Mouse (Mus musculus) midbrain, embryonic 16.5 days (tissue): Measurements from ENCODE around the gene Gm49403. TPM values are rescaled to one million over a fixed set of nuclear protein-coding genes. Genes with fewer than 3 reads are reported as not detected.
"Not testable (repeated sequence)": the region's sequence is repeated elsewhere in the genome, so short reads cannot be mapped to it uniquely, and the experiment has no call there.

Experiments
- ATAC-seq: fragments of 200-750 bp; cut with Nextera tagmentation; 2 replicates; pipeline ENCODE4 v1.8.0; 2017; ENCODE audit warnings: moderate TSS enrichment
- H3K27ac ChIP-seq: fragments of 300-500 bp; sonication (generic); 2 replicates; pipeline ENCODE4 v1.5.1; 2014; ENCODE audit warnings: mild to moderate bottlenecking, low read length, mixed read lengths
- H3K27me3 ChIP-seq: fragments of 300-500 bp; sonication (generic); 2 replicates; pipeline ENCODE4 v1.6.1; 2014; ENCODE audit warnings: low read depth, low read length, mixed read lengths; ENCODE audit not compliant: control insufficient read depth, insufficient read depth
- H3K36me3 ChIP-seq: fragments of 300-500 bp; sonication (generic); 2 replicates; pipeline ENCODE4 v1.6.1; 2014; ENCODE audit warnings: mild to moderate bottlenecking, low read length, moderate library complexity, mixed read lengths; ENCODE audit not compliant: control insufficient read depth, insufficient read depth
- H3K4me1 ChIP-seq: fragments of 300-500 bp; sonication (generic); 2 replicates; pipeline ENCODE4 v1.6.1; 2014; ENCODE audit warnings: mild to moderate bottlenecking, low read length, mixed read lengths; ENCODE audit not compliant: control insufficient read depth, insufficient read depth
- H3K4me2 ChIP-seq: fragments of 300-500 bp; sonication (generic); 2 replicates; pipeline ENCODE4 v1.6.1; 2014; ENCODE audit warnings: mild to moderate bottlenecking, low read length, mixed read lengths
- H3K4me3 ChIP-seq: fragments of 300-500 bp; sonication (generic); 2 replicates; pipeline ENCODE4 v1.5.1; 2014; ENCODE audit warnings: low read depth, mild to moderate bottlenecking, low read length, moderate library complexity, mixed read lengths
- H3K9ac ChIP-seq: fragments of 300-500 bp; sonication (generic); 2 replicates; pipeline ENCODE4 v1.6.1; 2014; ENCODE audit warnings: low read depth, low read length, mixed read lengths
- H3K9me3 ChIP-seq: fragments of 300-500 bp; sonication (generic); replicated peaks from 2 replicates; pipeline ENCODE4 v1.6.1; 2014; ENCODE audit warnings: mild to moderate bottlenecking, low read length, mixed read lengths; ENCODE audit not compliant: control insufficient read depth, poor library complexity, severe bottlenecking
- WGBS: fragments of 180-500 bp; shearing (Covaris S2); extraction: QIAGEN DNeasy Blood & Tissue Kit; methylation state at CpG from one replicate; pipeline ENCODE4 v1.1.7; 2014; 5-methylcytosine and 5-hydroxymethylcytosine counted together
- polyA plus RNA-seq: library from polyadenylated mRNA; unstranded; fragments of >200 nt; fragmentation: Nextera tagmentation; extraction: Ambion mirVana; gene quantifications from 2 replicates; pipeline ENCODE4 v1.2.1, GENCODE M21; 2015

The Gm49403 gene
- polyA plus RNA-seq, 1 experiment from 2014 or later = not detected

DNA sequence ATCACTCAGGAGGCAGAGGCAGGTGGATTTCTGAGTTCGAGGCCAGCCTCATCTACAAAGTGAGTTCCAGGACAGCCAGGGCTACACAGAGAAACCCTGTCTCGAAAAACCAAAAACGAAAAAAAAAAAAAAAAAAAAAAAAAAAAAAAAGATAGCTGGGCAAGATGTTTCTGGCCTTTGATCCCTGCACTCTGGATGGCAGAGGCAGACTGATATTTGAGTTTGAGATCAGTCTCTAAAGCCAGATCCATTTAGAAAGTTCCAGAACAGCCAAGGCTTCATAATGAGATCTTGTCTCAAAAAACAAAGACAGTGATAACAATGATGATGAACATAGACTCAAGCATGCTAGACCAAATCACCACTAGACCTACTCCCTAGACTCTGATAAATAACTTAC lies 13.3 kb upstream of the Gm49403 start:
- H3K9me3 ChIP-seq, H3K27me3 ChIP-seq, H3K27ac ChIP-seq, ATAC-seq, H3K9ac ChIP-seq, H3K4me2 ChIP-seq, H3K36me3 ChIP-seq: not testable (repeated sequence)
- Histone ChIP-seq H3K4me3 (peak overlapping the region; percentile 88), H3K4me1 (peaks cover 12% of the 10 kb centered on the region)
- WGBS = 76% methylated on average over 3 of the region's 3 CpGs

DNA sequence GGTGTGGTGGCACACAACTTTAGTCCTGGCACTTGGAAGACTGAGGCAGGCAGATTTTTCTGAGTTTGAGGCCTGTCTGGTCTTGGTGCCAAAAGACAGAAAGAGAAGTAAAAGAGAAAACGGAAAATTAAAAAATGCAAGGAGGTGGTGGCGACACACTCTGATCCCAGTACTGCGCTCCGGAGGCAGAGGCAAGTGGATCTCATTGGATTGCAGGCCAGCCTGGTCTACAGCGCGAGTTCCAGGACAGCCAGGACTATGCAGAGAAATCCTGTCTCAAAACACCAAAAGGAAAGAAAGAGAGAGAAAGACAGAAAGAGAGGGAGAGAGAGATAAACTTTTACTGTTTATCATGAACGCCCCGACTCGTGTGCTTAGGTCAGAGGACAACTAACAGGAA lies 12.9 kb upstream of the Gm49403 start:
- H3K4me3 ChIP-seq = peak overlapping the region; percentile 88
- peak overlapping the region; percentile 97 for H3K9ac ChIP-seq
- peak overlapping the region; percentile 81 for H3K27ac ChIP-seq
- peaks cover 12% of the 10 kb centered on the region for H3K4me1 ChIP-seq
- peak; percentile 61 for ATAC-seq
- WGBS = 61% methylated on average over 9 of the region's 9 CpGs
- H3K36me3 ChIP-seq = peaks cover 6% of the 10 kb centered on the region; the same call in 1 of the 2 replicates
- no peaks in the 10 kb centered on the region for H3K27me3 ChIP-seq
- no peaks in the 10 kb centered on the region for H3K9me3 ChIP-seq
- H3K4me2 ChIP-seq = peak overlapping the region; percentile 55

DNA sequence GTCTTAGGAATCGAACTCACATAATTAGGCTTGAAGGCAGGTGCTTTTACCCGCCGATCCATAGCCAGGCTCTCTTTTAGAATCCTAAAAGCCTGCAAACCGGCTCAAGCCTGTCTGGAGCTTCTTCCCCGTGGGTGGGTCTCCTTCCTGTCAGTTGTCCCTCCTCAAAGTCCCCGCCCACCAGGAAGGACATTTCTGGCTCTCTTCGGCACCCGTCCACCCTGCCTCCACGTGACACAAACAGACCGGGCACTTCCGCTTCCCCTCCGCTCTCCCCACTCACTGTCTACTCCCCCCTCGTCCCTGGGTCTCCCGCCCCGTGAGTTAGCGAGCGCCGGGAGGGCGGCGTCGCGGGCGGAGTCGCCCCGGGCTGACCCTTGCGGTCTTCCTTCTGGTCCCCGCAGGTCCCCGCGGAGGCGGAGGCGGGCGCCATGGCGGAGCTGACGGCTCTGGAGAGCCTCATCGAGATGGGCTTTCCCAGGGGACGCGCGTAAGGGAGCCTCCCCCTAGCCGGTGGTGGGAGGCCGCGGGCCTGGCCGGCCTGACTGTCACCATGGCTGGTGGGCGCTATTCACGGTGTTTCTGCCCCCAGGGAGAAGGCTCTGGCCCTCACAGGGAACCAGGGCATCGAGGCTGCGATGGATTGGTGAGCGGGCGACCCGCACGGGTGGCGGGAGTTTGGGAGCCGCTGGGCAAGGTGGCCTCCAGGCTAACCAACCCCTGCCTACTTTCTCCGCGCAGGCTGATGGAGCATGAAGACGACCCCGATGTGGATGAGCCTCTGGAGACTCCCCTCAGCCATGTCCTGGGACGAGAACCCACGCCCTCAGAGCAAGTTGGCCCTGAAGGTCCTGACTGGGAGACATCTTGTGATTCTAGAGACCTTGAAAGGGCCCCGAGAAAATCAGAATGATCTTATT lies 12.2 kb upstream of the Gm49403 start, which contains the start of gene Ubxn1:
TSS of gene Ubxn1 (plus strand) at position 230 of the 920 bp plus-strand sequence.
- peak within 1 kb of the TSS; percentile 81 for H3K27ac ChIP-seq
- H3K4me3 ChIP-seq = peak within 1 kb of the TSS; percentile 88
- WGBS = 1% methylated on average over 54 of the region's 59 CpGs
- H3K27me3 ChIP-seq = no peaks in the 10 kb centered on the region
- ATAC-seq = peak; percentile 98
- peak within 1 kb of the TSS; percentile 97 for H3K9ac ChIP-seq
- peaks cover 6% of the 10 kb centered on the region; the same call in 1 of the 2 replicates for H3K36me3 ChIP-seq
- H3K4me2 ChIP-seq = peak within 1 kb of the TSS; percentile 95
- peaks cover 12% of the 10 kb centered on the region for H3K4me1 ChIP-seq
- no peaks in the 10 kb centered on the region for H3K9me3 ChIP-seq

DNA sequence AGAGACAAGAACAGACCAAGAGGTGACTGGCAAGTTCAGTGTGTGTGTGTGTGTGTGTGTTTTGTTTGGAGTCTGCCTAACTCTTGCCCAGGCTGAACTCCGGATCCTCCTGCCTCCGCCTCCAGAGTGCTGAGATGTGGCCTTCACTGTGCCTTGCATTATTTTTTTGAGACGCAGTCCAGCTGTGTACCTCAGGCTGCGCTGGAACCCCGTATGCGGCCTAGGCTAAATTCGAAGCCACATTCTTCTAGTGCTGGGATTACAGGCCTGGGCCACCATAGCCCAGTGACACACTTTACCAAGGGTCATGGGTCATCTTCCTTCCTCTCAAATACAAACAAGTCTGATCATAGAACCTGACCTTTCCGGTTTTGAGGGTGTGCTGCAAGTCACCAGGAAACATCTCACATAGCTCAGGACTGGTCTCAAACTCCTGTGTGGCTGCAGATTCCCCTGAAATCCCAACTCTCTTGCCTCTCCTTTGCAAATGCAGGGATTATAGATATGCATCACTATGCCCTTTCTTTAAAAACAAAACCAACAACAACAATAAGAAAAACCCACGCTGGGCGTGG lies 11.4 kb upstream of the Gm49403 start:
- H3K4me1 ChIP-seq = peaks cover 12% of the 10 kb centered on the region
- ATAC-seq = 0 out of 2 replicates have a peak, but pooled peaks have one; percentile 9
- 84% methylated on average over 10 of the region's 10 CpGs for WGBS
- no peak overlapping the region for H3K27ac ChIP-seq
- H3K4me2 ChIP-seq = peak overlapping the region; percentile 95
- peak overlapping the region; percentile 88 for H3K4me3 ChIP-seq
- H3K9ac ChIP-seq = peak overlapping the region; percentile 97
- no peaks in the 10 kb centered on the region for H3K27me3 ChIP-seq
- peaks cover 6% of the 10 kb centered on the region; the same call in 1 of the 2 replicates for H3K36me3 ChIP-seq
- no peaks in the 10 kb centered on the region for H3K9me3 ChIP-seq

DNA sequence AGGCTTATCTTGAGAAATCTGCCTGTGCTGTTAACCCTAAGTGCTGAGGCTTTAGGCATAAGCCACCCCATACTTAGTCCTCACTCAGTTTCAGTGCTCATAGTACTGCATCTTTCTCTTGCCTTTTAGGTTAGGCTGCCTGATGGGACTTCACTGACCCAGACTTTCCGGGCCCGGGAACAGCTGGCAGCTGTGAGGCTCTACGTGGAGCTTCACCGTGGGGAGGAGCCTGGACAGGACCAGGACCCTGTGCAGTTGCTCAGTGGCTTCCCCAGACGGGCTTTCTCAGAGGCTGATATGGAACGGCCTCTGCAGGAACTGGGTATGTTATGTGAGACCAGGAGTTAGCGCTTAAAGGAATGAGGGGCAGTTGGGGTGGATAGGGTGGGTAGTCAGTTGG lies 8.7 kb upstream of the Gm49403 start:
- H3K36me3 ChIP-seq = peaks cover 6% of the 10 kb centered on the region; the same call in 1 of the 2 replicates
- no peak overlapping the region for H3K4me3 ChIP-seq
- H3K4me2 ChIP-seq = no peak overlapping the region
- H3K4me1 ChIP-seq = peaks cover 20% of the 10 kb centered on the region
- no peaks in the 10 kb centered on the region for H3K9me3 ChIP-seq
- no peaks in the 10 kb centered on the region for H3K27me3 ChIP-seq
- H3K9ac ChIP-seq = no peak overlapping the region
- 95% methylated on average over 7 of the region's 7 CpGs for WGBS
- ATAC-seq = no peak
- H3K27ac ChIP-seq = no peak overlapping the region

DNA sequence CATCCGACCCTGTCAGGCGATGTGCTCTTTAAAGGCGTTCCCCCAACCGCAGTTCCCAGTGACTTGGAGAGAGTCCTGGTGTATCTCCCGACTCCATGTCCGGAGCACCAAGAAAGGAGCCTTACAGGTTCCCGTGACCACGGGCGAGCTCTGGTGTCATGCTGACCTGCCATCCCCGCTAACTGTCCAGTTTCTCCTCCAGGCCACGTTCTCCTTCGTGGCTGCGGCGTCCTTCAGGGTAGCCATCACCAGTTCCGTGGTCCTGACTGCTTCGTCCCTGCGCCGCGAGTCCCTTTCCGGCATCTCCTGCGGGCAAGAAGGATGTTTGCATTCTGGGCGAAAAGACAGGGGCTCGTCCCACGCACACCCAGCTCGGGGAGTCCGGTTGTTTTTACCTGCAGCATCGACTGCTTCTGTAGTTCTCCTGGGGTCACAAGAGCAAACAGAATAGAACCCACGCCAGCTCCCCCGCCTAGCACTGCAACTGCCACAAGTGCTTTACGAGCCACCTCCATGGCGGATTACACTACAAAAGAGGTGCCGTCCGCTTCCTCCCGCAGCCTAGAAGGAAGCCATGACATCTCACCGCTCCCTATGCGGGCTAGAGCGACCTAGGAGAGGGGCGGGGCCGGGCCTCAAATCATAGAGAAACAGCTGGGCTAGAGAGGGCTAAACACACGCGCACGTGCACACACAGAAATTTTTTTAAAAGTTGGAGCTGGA lies 3.3 kb upstream of the Gm49403 start, which contains the start of gene Uqcc3:
TSS of gene Uqcc3 (minus strand) at position 613 of the 723 bp plus-strand sequence.
- H3K4me1 ChIP-seq = peaks cover 11% of the 10 kb centered on the region
- peak; percentile 97 for ATAC-seq
- WGBS = under 1% methylated on average over 42 of the region's 42 CpGs

DNA sequence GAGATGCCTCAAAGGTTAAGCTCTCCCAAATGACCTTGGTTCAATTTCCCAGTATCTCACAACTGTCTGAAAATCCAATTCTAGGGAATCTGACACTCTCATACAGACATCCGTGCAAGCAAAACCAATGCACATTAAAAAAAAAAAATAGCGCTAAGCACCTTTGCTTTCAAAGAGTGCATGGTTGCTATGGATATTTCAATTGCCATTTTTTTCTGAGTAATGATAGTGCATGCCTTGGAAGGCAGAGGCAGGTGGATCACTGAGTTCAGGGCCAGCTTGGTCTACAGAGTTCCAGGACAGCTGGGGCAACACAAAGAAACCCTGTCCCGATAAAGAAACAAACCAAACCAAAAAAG lies 2.7 kb upstream of the Gm49403 start:
- Histone ChIP-seq H3K4me2 (peak overlapping the region; percentile 89), H3K36me3 (no peaks in the 10 kb centered on the region; the same call in 1 of the 2 replicates), H3K4me1 (peaks cover 11% of the 10 kb centered on the region), H3K27me3 (no peaks in the 10 kb centered on the region), H3K9ac (peak overlapping the region; percentile 92; the same call in 1 of the 2 replicates), H3K9me3 (no peaks in the 10 kb centered on the region), H3K27ac (no peak overlapping the region), H3K4me3 (peak overlapping the region; percentile 77)
- 10% methylated on average over 3 of the region's 3 CpGs for WGBS
- ATAC-seq = no peak

More for the DNA sequence above, 3.3 kb upstream of the Gm49403 start, which contains the start of gene Uqcc3:
- Histone ChIP-seq H3K4me2 (peak within 1 kb of the TSS; percentile 89), H3K27me3 (no peaks in the 10 kb centered on the region), H3K9ac (peak within 1 kb of the TSS; percentile 92), H3K4me3 (peak within 1 kb of the TSS; percentile 77), H3K27ac (peak within 1 kb of the TSS; percentile 85), H3K9me3 (no peaks in the 10 kb centered on the region), H3K36me3 (no peaks in the 10 kb centered on the region; the same call in 1 of the 2 replicates)

DNA sequence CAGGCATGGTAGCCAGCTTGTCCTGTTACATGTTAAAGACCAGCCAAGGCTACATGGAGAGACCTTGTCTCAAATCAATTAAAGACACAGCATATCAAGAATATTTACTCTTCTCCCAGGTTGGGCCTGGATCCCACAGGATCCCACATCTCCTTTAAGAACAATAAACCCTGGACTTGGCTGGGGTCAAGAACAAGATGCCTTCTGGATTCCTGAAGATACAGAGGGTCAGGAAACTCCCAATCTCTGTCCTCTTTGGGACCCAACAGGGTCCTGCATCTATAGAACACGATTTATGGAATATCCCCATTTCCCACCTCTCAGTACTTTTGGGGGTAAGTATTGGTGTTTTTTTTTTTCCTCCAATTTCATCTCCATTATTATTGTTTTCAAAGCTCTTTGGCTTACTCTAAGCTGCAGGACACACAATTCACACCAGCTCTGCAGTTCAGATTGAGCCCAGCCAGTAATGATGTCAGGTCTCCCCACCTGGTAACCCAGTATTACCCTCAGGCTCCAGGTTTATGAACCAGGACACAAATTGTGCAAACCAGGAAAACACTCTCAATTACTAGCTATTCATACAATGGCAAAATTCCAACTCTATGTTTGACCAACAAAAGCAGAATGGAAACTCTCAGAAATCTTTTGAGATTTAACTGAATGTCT lies 3.3 kb downstream of the Gm49403 start:
- Histone ChIP-seq H3K9ac (peak overlapping the region; percentile 70; the same call in 1 of the 2 replicates), H3K4me3 (no peak overlapping the region), H3K4me1 (peaks cover 19% of the 10 kb centered on the region), H3K36me3 (no peaks in the 10 kb centered on the region), H3K27me3 (no peaks in the 10 kb centered on the region), H3K9me3 (no peaks in the 10 kb centered on the region), H3K27ac (no peak overlapping the region), H3K4me2 (no peak overlapping the region)
- ATAC-seq = no peak
- WGBS = 39% methylated on average over 1 of the region's 1 CpGs
